Mouse (Mus musculus) T-helper 17 cell (primary cell): Measurements from ENCODE around the gene Nme2.
"Not testable (repeated sequence)": the region's sequence is repeated elsewhere in the genome, so short reads cannot be mapped to it uniquely, and the experiment has no call there.

Experiments
- in situ Hi-C, 2 experiments: fragments of 300-600 bp; cut with MboI, MseI; formaldehyde crosslinking; loops; 1 replicate in 1 of 2; 2 replicates in 1 of 2; pipeline ENCODE4 v1.15.1; 2025; ENCODE audit warnings: high pct_unique_total_duplicates in 2 of 2

Nme2 gene

GRCm38 (mm10) chr11:93968005-93968847 is 12.2 kb upstream of the Nme2 start, which contains the start of the genes Gm20390 and Nme1:
Gm20390 (minus strand) TSS chr11:93968293.
Nme1 (minus strand) TSS chr11:93968521.
- in situ Hi-C loops, result loop anchor here (5.0 to 25.0 kb wide), 3 partner anchors 109 to 347 kb away; no protein-coding TSS in a partner anchor

GRCm38 (mm10) chr11:93967381-93967780 is 11.3 kb upstream of the Nme2 start:
- in situ Hi-C loops, result loop anchor here (5.0 to 25.0 kb wide), 3 partner anchors 110 to 347 kb away; no protein-coding TSS in a partner anchor

- in situ Hi-C loops, result loop anchor here (5.0 to 25.0 kb wide), 3 partner anchors 112 to 349 kb away; no protein-coding TSS in a partner anchor
Observed at GRCm38 (mm10) chr11:93965391-93965790, 9.3 kb upstream of the Nme2 start.

DNA sequence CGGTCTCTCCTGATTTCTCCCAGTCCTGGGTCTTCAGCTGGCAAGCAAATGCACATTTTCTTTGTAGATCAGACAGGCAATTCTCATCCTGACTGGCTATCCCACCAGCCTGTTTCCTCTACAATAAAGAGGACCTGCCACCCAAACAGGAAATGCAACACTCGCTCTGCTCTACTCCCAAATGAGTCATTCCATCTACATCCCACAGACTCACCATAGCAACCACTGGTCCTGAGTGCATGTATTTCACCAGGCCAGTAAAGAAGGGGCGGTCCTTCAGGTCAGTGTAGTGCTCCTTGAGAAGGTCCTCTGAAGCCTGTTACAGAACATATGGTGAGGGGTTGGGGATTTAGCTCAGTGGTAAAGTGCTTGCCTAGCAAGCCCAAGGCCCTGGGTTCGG is 7.0 kb upstream of the Nme2 start:
- in situ Hi-C loops, result loop anchor here (10.0 to 25.0 kb wide), 2 partner anchors 124 to 352 kb away; no protein-coding TSS in a partner anchor

GRCm38 (mm10) chr11:93961482-93961881 is 5.4 kb upstream of the Nme2 start:
- in situ Hi-C loops, result loop anchor here (10.0 to 25.0 kb wide), 2 partner anchors 126 to 353 kb away; no protein-coding TSS in a partner anchor

DNA sequence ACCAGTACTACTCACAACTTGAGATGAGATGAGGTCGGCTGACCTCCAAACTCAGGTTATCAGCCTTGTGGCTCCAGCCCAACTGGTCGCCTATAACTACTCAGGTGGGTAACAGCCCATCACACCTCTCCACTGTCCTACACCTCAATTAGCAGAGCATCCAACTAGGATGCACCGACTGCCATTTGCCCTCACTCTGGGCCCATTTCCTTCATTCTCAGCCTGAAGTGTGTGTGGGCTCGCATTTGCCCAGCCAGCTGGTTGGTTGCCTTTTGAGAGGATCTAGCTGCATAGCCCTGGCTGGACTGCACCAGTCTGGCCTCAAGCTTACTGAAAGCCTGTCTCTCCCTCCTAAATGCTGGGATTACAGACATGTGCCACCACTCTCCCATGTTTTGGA is 1.7 kb upstream of the Nme2 start:
- in situ Hi-C loops, result loop anchor here (5.0 to 25.0 kb wide), 2 partner anchors 70 to 130 kb away; partner anchors contain the start of genes Mbtd1 (in 1 of the 2) and Utp18 (in 1 of the 2)

DNA sequence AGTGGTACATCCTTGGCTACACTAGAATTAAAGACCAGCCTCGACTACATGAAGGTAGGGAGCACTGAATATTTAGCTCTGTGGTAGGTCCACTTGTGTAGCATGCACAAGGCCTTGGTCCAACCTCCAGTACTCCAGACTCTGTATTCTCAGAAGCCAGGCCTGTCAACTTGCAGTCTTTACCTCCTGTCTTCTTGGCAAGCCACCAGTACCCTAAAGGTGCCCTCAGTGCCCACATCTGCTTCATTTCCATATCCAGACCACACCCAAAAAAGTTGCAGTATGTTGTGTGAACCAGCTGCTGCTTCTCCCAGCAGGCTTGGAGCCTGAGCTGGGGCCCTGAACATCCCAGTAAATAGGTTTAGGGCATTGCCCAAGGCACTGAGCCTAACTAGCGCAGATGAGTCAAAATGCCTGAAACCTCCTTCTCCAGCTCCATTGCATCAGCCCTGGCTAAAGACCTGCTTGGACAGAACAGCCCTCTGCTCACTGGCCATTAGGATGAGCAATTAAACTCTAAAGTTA is 1.0 kb upstream of the Nme2 start:
- in situ Hi-C loops, result loop anchor here (5.0 to 25.0 kb wide), 2 partner anchors 70 to 130 kb away; partner anchors contain the start of genes Mbtd1 (in 1 of the 2) and Utp18 (in 1 of the 2)

DNA sequence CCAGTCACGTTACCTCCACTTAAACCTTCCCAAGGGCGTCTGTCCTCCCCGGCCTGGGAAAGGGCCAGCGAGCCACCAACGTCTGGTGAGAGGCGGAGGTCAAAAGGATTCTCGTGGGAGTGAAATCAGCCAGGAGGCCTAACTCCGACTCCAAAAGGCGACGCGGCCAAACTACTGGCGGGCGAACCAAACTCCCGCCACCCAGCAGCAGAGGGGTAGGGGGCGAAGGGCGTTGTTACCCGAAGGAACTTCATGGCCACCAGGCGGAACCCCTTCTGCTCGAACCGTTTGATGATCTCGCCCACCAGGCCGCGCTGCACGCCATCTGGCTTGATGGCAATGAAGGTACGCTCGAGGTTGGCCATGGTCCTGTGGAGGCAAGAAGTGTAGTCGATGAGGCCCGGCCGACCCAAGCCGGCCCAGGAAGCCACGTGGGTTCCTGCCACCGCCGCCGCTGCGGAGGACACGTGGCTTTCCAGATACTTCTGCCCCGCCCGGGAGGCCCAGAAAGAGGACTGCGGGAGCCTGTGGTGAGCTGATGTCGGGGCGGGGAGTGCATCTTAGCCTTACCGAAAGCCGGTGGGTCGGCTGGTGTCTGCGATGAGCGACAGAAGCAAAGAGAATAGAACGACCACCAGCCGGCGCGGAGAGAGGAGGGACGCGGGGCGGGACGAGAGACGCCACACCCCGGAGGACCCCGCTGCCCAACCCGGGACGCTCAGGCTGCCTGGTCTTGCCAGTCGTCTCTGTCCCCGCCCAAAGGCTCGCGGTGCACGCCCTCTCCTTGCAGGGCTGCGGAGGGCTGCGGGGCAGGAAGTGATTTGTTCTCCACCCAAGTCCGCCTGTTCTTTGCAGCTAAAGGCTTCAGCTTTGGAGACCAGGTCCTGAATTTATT is 556 bp downstream of the Nme2 start:
- in situ Hi-C loops, result loop anchor here (5.0 to 25.0 kb wide), 2 partner anchors 68 to 132 kb away; partner anchors contain the start of genes Mbtd1 (in 1 of the 2) and Utp18 (in 1 of the 2)

DNA sequence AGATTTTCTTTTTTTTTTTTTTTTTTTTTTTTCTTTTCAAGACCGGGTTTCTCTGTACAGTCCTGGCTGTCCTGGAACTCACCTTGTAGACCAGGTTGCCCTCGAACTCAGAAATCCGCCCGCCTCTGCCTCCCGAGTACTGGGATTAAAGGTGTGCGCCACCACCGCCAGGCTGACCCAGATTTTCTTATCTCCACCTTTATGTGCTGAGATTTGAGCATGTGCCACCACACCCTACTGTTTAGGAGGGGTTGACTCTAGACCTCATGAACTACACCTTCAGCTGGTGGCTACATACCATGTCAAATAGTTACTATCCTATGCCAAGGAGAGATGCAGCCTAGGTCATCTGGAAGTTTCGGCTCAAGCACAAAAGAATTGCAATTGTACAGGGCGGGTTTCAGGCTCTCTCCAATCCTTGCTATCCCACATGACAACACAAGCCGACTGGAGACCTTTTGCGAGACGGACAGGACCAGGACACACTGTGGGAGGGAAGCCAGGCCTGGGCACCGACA is 1.3 kb downstream of the Nme2 start:
- in situ Hi-C loops, result loop anchor here (5.0 to 25.0 kb wide), 2 partner anchors 67 to 133 kb away; partner anchors contain the start of genes Mbtd1 (in 1 of the 2) and Utp18 (in 1 of the 2)

- in situ Hi-C loops, result loop anchor here in 1 of 2 experiments (25.0 kb wide), 1 partner anchor 135 kb away; no protein-coding TSS in a partner anchor
Observed at GRCm38 (mm10) chr11:93952376-93952775, 3.7 kb downstream of the Nme2 start.

DNA sequence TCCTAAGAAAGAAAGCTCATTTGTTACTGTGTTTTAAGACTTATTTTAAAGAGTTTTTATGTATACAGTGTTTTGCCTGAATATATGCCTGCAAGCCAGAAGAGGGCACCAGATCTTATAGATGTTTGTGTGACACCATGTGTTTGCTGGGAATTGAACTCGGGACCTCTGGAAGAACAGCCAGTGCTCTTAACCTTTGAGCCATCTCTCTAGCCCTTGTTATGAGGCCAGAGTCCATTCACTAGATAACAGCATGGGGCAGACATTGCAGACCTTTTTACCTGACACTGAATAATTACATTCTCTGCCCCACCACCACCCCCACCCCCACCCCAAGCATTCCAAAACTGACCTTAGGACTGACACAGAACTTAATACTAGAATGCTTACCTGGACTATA is 6.0 kb downstream of the Nme2 start:
- in situ Hi-C loops, result loop anchor here in 1 of 2 experiments (25.0 kb wide), 1 partner anchor 137 kb away; no protein-coding TSS in a partner anchor

DNA sequence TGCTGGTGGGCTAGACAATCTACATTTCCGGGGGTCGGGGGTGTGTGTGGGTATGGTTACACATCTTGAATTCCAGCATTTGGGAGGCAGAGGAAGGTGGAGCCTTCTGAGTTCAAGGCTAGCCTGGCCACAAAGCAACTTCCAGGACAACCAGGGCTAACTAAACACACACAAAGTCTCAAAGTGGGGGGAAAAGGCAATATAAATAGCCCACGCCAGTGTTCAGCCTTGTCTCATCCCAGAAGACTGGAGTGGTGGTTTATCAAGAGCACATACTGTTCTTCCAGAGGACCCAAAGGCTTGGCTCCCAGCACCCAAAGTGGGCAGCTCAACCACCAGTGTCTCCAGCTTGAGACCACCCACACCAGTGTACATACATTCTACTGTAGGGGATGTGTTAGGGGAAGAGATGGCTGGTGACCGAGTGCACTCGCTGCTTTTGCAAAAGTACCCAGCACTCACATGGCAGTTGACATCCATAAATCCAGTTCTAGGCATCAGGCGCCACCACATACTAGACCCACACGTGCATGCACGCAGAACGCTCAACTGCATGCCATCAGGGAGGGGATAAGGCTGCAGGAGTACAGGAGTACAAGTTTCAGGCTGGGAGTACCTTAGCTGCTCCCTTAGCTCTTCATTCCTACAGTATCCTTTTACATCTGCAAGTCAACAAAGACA is 7.0 kb downstream of the Nme2 start:
- in situ Hi-C loops, result no loop called here

DNA sequence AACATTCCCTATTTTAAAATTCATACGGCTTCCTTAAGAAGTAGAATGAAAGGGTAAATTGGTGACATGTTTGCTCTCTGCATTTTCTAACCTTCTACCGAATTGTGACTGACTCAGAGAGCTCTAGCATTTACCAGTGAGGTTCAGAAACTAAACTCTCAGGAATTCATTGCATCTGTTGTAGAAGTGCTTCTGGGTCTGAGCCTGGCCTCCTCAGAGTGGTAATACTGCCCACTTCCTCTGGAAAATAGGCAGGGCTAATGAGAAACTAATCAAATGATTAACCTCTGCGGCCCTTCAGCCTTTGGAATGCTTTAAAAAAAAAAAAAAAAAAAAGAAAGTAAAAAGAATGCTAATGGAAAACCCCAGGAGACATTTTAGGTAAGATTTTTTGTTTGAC is 11.1 kb downstream of the Nme2 start:
- in situ Hi-C loops, result no loop called here

GRCm38 (mm10) chr11:93940906-93941305 is 15.2 kb downstream of the Nme2 start:
- in situ Hi-C loops, result no loop called here

DNA sequence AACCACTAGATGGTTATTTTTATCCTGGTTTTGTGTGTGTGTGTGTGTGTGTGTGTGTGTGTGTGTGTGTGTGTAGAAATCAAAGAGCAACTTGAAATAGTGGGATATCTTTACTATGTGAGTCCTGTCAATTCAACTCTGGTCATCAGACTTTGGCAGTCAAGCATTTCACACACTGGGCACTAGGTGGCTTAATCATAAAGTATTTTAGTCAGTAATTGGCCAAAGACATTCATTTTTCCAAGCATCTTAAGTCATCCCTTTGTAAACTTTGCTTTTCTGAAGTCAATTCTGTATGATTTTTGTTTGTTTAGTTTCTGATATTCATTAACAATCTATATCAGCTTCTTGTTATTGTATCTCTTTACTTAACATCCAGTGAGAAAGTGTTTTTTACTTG is 27.0 kb downstream of the Nme2 start:
- in situ Hi-C loops, result no loop called here

- in situ Hi-C loops, result not testable (repeated sequence)
Observed at GRCm38 (mm10) chr11:93915019-93915418, 41.0 kb downstream of the Nme2 start.

GRCm38 (mm10) chr11:93911603-93912002 is 44.5 kb downstream of the Nme2 start:
- in situ Hi-C loops, result no loop called here

- in situ Hi-C loops, result no loop called here
Observed at GRCm38 (mm10) chr11:93908829-93909228, 47.2 kb downstream of the Nme2 start.

DNA sequence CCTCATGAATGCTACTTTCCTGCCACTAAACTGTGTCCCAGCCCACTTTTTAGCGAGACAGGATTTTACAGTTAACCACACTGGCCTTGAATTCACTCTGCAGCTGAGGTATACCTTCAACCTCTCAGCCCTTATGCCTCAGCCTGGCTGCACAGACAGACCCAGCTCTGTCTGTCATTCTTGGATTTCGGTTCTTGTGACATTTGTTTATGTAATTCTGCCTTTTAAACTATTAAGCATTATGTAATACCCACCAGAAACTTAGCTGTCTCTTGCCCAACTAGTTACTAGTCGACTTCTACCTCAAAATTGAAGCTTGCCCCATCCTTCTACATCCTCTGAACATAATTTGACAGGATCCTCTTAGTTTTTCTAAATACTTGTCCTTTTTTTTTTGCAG is 48.2 kb downstream of the Nme2 start:
- in situ Hi-C loops, result no loop called here

- in situ Hi-C loops, result no loop called here
Observed at GRCm38 (mm10) chr11:93906834-93907233, 49.2 kb downstream of the Nme2 start.
